25 mouse cellular contexts compared by ENCODE assay signal in the genomic region with DNA sequence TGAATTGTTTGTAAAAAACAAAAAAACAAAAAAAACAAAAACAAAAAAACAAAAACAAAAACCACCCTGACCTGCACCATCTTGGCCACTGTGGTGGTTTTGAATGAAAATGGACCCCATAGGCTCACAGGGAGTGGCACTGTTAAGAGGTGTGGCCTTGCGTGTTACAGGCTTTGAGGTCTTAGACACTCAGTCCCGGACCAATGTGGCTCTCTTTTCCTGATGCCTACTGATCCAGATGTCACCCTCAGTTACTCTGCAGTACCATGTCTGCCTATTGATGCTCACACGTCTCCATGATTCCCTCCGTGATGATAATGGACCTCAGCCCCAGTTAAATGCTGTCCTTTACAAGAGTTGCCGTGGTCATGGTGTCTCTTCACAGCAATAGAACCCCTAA. TPM values are rescaled to one million over a fixed set of nuclear protein-coding genes. Genes with fewer than 3 reads are reported as not detected.
DNase-seq lines count a peak whose midpoint lies in the region; ATAC-seq lines count a peak whose summit lies in the region.
"Had no signal": no experiment of that assay in that cellular context is flagged by ENCODE, and none has a peak within 500 bp of the region (broad histone marks: within the 10 kb centered on the region; RNA-seq: fewer than 3 reads in every experiment).

No protein-coding gene starts in this region.

- ATAC-seq in heart, embryonic 11.5 days (replicated peaks; ENCODE audit: insufficient number of reproducible peaks, low FRiP score, low TSS enrichment), result no peak
- ATAC-seq in hindbrain, embryonic 16.5 days, result no peak
- ATAC-seq: activated CD4-positive, CD25-positive, alpha-beta regulatory T cell, adult 4 months; CD4-positive, CD25-positive, alpha-beta regulatory T cell, adult 4 months; Patski had no signal

- no peak overlapping the region for H3K4me3 ChIP-seq in heart, embryonic 10.5 days
- no peak overlapping the region for H3K4me3 ChIP-seq in heart, embryonic 11.5 days (ENCODE audit: low read depth, low read length)
- H3K4me3 ChIP-seq in hindbrain, embryonic 16.5 days (ENCODE audit: low read length), result no peak overlapping the region

- H3K9ac ChIP-seq in heart, embryonic 11.5 days (ENCODE audit: low read depth, low read length), result no peak overlapping the region
- H3K9ac ChIP-seq in hindbrain, embryonic 16.5 days (ENCODE audit: low read depth, low read length), result no peak overlapping the region

- H3K27ac ChIP-seq in heart, embryonic 10.5 days, result no peak overlapping the region
- no peak overlapping the region for H3K27ac ChIP-seq in heart, embryonic 11.5 days (ENCODE audit: low read depth, low read length)
- H3K27ac ChIP-seq in hindbrain, embryonic 16.5 days (ENCODE audit: low read depth, low read length), result no peak overlapping the region

- WGBS in heart, embryonic 10.5 days, result 82% methylated on average over 5 of the region's 5 CpGs
- 82% methylated on average over 5 of the region's 5 CpGs for WGBS in heart, embryonic 11.5 days (ENCODE audit: insufficient replicate concordance)
- WGBS in hindbrain, embryonic 16.5 days, result 91% methylated on average over 5 of the region's 5 CpGs

- H3K36me3 ChIP-seq in heart, embryonic 10.5 days, result no peaks in the 10 kb centered on the region
- H3K36me3 ChIP-seq in heart, embryonic 11.5 days (ENCODE audit: control insufficient read depth, insufficient read depth, low read length), result no peaks in the 10 kb centered on the region
- no peaks in the 10 kb centered on the region for H3K36me3 ChIP-seq in hindbrain, embryonic 16.5 days (ENCODE audit: control insufficient read depth, insufficient read depth, low read length)
- H3K36me3 ChIP-seq: G1E had no signal

- peaks cover 28% of the 10 kb centered on the region for H3K27me3 ChIP-seq in heart, embryonic 10.5 days (ENCODE audit: insufficient read depth, poor library complexity, severe bottlenecking)
- H3K27me3 ChIP-seq in heart, embryonic 11.5 days (ENCODE audit: control insufficient read depth, insufficient read depth, low read length), result 0 out of 2 replicates have a peak, but pooled peaks cover 13% of the 10 kb centered on the region
- H3K27me3 ChIP-seq in hindbrain, embryonic 16.5 days (replicated peaks; ENCODE audit: control insufficient read depth, insufficient read depth, low read length), result no peaks in the 10 kb centered on the region

- peaks cover 19% of the 10 kb centered on the region; the same call in 1 of the 2 replicates for H3K4me1 ChIP-seq in heart, embryonic 10.5 days
- 0 out of 2 replicates have a peak, but pooled peaks cover 9% of the 10 kb centered on the region for H3K4me1 ChIP-seq in heart, embryonic 11.5 days (ENCODE audit: control insufficient read depth, insufficient read depth, low read length)
- H3K4me1 ChIP-seq in hindbrain, embryonic 16.5 days (ENCODE audit: control insufficient read depth, insufficient read depth, low read depth, low read length), result no peaks in the 10 kb centered on the region

- peak; percentile 55 for DNase-seq in heart, adult 11 months
- DNase-seq in heart, adult 9 months (ENCODE audit: low spot score in 2 of 2), result no peak
- peak; percentile 62 for DNase-seq in heart, embryonic 10.5 days (ENCODE audit: low spot score)
- DNase-seq in ES-CJ7 (ENCODE audit: low read depth, low spot score) (peak; percentile 20), ZHBTc4 (ENCODE audit: low read depth, low spot score) (peak; percentile 15)
- no peak for DNase-seq in T-cell, adult 2 months (ENCODE audit: low spot score)
- DNase-seq: adrenal gland, adult 2 months; adrenal gland, adult 8-10 months; adrenal gland, postnatal 10 days; adrenal gland, postnatal 14 days; adrenal gland, postnatal 25 days; adrenal gland, postnatal 36 days; B cell, adult 2 months; cerebellum, adult 11 months; cerebellum, adult 11-12 months; cerebellum, adult 18-20 months; cerebellum, adult 2 months; cerebellum, adult 8-10 months had no signal

- no peak overlapping the region for H3K4me2 ChIP-seq in heart, embryonic 11.5 days
- H3K4me2 ChIP-seq in hindbrain, embryonic 16.5 days (ENCODE audit: low read length), result no peak overlapping the region

- H3K9me3 ChIP-seq in heart, embryonic 10.5 days, result no peaks in the 10 kb centered on the region
- no peaks in the 10 kb centered on the region for H3K9me3 ChIP-seq in heart, embryonic 11.5 days (replicated peaks; ENCODE audit: control insufficient read depth, low read length)
- H3K9me3 ChIP-seq in hindbrain, embryonic 16.5 days (ENCODE audit: control insufficient read depth, low read length), result no peaks in the 10 kb centered on the region
- H3K9me3 ChIP-seq: G1E had no signal

RNA-seq across cellular contexts. Expression of a gene that starts 19.4 kb away (rescaled TPM):
- 0.24 and 0.46 TPM in 2 replicates for polyA plus RNA-seq in heart, embryonic 10.5 days (2016; fragmentation: Nextera tagmentation; extraction: Ambion mirVana)
- polyA plus RNA-seq in heart, embryonic 11.5 days (2014; fragmentation: Nextera tagmentation; extraction: Ambion mirVana), result 0.13 and 0.17 TPM in 2 replicates
- polyA plus RNA-seq in hindbrain, embryonic 16.5 days (2015; fragmentation: Nextera tagmentation; extraction: Ambion mirVana), result 0.51 and 0.69 TPM in 2 replicates
- polyA plus RNA-seq: adrenal gland, adult 2 months; C2C12; G1E; Patski had no signal

RNA-seq across cellular contexts. Expression of a gene that starts 19.8 kb away (rescaled TPM):
- 1.1 and 1.2 TPM in 2 replicates for polyA plus RNA-seq in heart, embryonic 10.5 days (2016; fragmentation: Nextera tagmentation; extraction: Ambion mirVana)
- polyA plus RNA-seq in heart, embryonic 11.5 days (2014; fragmentation: Nextera tagmentation; extraction: Ambion mirVana), result 1.1 and 2.0 TPM in 2 replicates
- polyA plus RNA-seq in hindbrain, embryonic 16.5 days (2015; fragmentation: Nextera tagmentation; extraction: Ambion mirVana), result 0.73 and 0.84 TPM in 2 replicates
- polyA plus RNA-seq: adrenal gland, adult 2 months; G1E; Patski had no signal

Comparison
In these comparisons a context has a peak if more than half of its experiments do, and no peak if none do; other contexts are left out.
1. DNase-seq: peak in heart, adult 11 months (single experiment), heart, embryonic 10.5 days (single experiment), ES-CJ7 (single experiment) and ZHBTc4 (single experiment); none in heart, adult 9 months (0 of 2) and T-cell, adult 2 months (single experiment).